8 mouse cellular contexts compared by ENCODE assay signal in the genomic region with DNA sequence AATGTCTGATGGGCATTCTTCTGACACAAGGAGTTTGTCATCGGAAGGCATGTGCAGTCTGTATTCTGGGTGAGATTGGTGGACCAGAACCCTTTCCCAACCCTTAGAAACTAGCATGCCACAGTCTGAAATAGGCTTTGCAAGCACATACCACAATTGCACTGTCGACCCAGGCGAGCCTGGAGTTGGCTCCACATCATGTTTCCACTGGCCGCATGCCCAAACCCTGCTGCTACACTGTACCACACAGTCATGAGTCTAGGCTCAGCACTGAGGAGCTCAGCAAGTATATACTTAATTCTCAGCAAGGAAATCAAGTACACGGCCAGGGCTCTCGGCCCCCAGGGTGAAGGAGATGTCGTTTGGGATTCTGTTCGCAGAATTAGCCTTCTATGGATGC.
DNase-seq lines count a peak whose midpoint lies in the region; ATAC-seq and TF ChIP-seq lines count a peak whose summit lies in the region.

No protein-coding gene starts in this region.

- WGBS in midbrain, embryonic 11.5 days, result 93% methylated on average over 8 of the region's 8 CpGs
- WGBS in midbrain, embryonic 15.5 days, result 71% methylated on average over 8 of the region's 8 CpGs
- 92% methylated on average over 8 of the region's 8 CpGs for WGBS in thymus, adult 2 months

- H3K79me2 ChIP-seq in myocyte (ENCODE audit: control insufficient read depth, insufficient read depth), result no peaks in the 10 kb centered on the region

- H3K27ac ChIP-seq in midbrain, embryonic 11.5 days (ENCODE audit: low read depth, low read length), result no peak overlapping the region
- no peak overlapping the region for H3K27ac ChIP-seq in midbrain, embryonic 15.5 days
- no peak overlapping the region for H3K27ac ChIP-seq in thymus, adult 2 months (ENCODE audit: control insufficient read depth, insufficient read depth, low read length)

- ATAC-seq in midbrain, embryonic 11.5 days (ENCODE audit: low FRiP score), result no peak
- no peak for ATAC-seq in midbrain, embryonic 15.5 days (replicated peaks)

- H3ac ChIP-seq in myocyte (ENCODE audit: control insufficient read depth, insufficient read length), result no peak overlapping the region

- no peak overlapping the region for H3K4me2 ChIP-seq in midbrain, embryonic 11.5 days
- no peak overlapping the region for H3K4me2 ChIP-seq in midbrain, embryonic 15.5 days
- H3K4me2 ChIP-seq in myocyte (ENCODE audit: low read depth), result peak overlapping the region; percentile 53

- no peaks in the 10 kb centered on the region for H3K27me3 ChIP-seq in midbrain, embryonic 11.5 days (ENCODE audit: control insufficient read depth, insufficient read depth, low read length)
- no peaks in the 10 kb centered on the region for H3K27me3 ChIP-seq in midbrain, embryonic 15.5 days (replicated peaks)
- no peaks in the 10 kb centered on the region for H3K27me3 ChIP-seq in myocyte (ENCODE audit: control insufficient read depth, insufficient read depth, insufficient read length)
- no peaks in the 10 kb centered on the region for H3K27me3 ChIP-seq in thymus, adult 2 months (ENCODE audit: control insufficient read depth, insufficient read depth, low read length)

- no peak overlapping the region for H3K9ac ChIP-seq in midbrain, embryonic 11.5 days (ENCODE audit: low read length)
- no peak overlapping the region for H3K9ac ChIP-seq in midbrain, embryonic 15.5 days

- no peak for TF ChIP-seq POLR2A in myocyte (IDR thresholded peaks at IDR 0.05; ENCODE audit: insufficient read length, low read depth)
- no peak for TF ChIP-seq POLR2A in thymus, adult 2 months (IDR thresholded peaks at IDR 0.05; ENCODE audit: control insufficient read depth, extremely low read depth, insufficient read depth, low read length, poor library complexity)

- no peaks in the 10 kb centered on the region for H3K9me3 ChIP-seq in midbrain, embryonic 11.5 days (ENCODE audit: control insufficient read depth, low read length)
- H3K9me3 ChIP-seq in midbrain, embryonic 15.5 days, result no peaks in the 10 kb centered on the region

- DNase-seq in midbrain, embryonic 11.5 days (ENCODE audit: low spot score, missing footprints), result peak; percentile 26
- peak; percentile 78 for DNase-seq in cerebellum, adult 11 months
- peak; percentile 87 for DNase-seq in gastrocnemius, postnatal 14 days
- peak; percentile 91 for DNase-seq in kidney, postnatal 10 days
- no peak for DNase-seq in spleen, postnatal 4 days (ENCODE audit: low spot score in 2 of 2)
- DNase-seq in thymus, adult 2 months, result no peak

- intact Hi-C loops in gastrocnemius, postnatal 14 days (cut with DNase I; ENCODE audit: low total_unique reads), result no loop called here

- H3K4me3 ChIP-seq in midbrain, embryonic 11.5 days (ENCODE audit: low read depth, low read length), result no peak overlapping the region
- H3K4me3 ChIP-seq in midbrain, embryonic 15.5 days, result no peak overlapping the region
- H3K4me3 ChIP-seq in myocyte, result no peak overlapping the region
- no peak overlapping the region for H3K4me3 ChIP-seq in thymus, adult 2 months (ENCODE audit: control insufficient read depth, insufficient read depth, low read length)

- TF ChIP-seq CTCF in thymus, adult 2 months (IDR thresholded peaks at IDR 0.05; ENCODE audit: borderline replicate concordance, control insufficient read depth, extremely low read depth, insufficient read depth, low read length, poor library complexity), result no peak

- H3K4me1 ChIP-seq in midbrain, embryonic 11.5 days (ENCODE audit: control insufficient read depth, insufficient read depth, low read length), result no peaks in the 10 kb centered on the region
- H3K4me1 ChIP-seq in midbrain, embryonic 15.5 days, result no peaks in the 10 kb centered on the region
- H3K4me1 ChIP-seq in thymus, adult 2 months (replicated peaks; ENCODE audit: control insufficient read depth, insufficient read depth, low read length), result no peaks in the 10 kb centered on the region

- H3K36me3 ChIP-seq in midbrain, embryonic 11.5 days (ENCODE audit: control insufficient read depth, insufficient read depth, low read length), result no peaks in the 10 kb centered on the region
- H3K36me3 ChIP-seq in midbrain, embryonic 15.5 days (replicated peaks), result no peaks in the 10 kb centered on the region
- H3K36me3 ChIP-seq in myocyte (ENCODE audit: control insufficient read depth, insufficient read depth), result no peaks in the 10 kb centered on the region
- no peaks in the 10 kb centered on the region for H3K36me3 ChIP-seq in thymus, adult 2 months (ENCODE audit: control insufficient read depth, insufficient read depth, low read length)

TF ChIP-seq in myocyte, 11 proteins besides CTCF, POLR2A, EP300 and RAD21:
- TF ChIP-seq MYOD1 (IDR thresholded peaks at IDR 0.05; ENCODE audit: control insufficient read depth in 1 of 3, insufficient read length in 2 of 3, low read depth in 2 of 3), result peak in 1 of 3 experiments; percentile 20
- TF ChIP-seq TCF12 (IDR thresholded peaks at IDR 0.05; ENCODE audit: insufficient read depth, poor library complexity, severe bottlenecking), result no peak
- TF ChIP-seq CEBPB (IDR thresholded peaks at IDR 0.05; ENCODE audit: insufficient read depth, poor library complexity, severe bottlenecking), result peak; percentile 68; the same call in 1 of the 2 replicates
- peak; percentile 59 for TF ChIP-seq MAX (IDR thresholded peaks at IDR 0.05; ENCODE audit: low read depth)
- peak in 1 of 3 experiments; percentile 21 for TF ChIP-seq MYOG (IDR thresholded peaks at IDR 0.05; ENCODE audit: control insufficient read depth in 1 of 3, insufficient read depth in 1 of 3, insufficient read length in 2 of 3, low read depth in 2 of 3)

Comparison
In these comparisons a context has a peak if more than half of its experiments do, and no peak if none do; other contexts are left out.
1. DNase-seq: peak in midbrain, embryonic 11.5 days (single experiment), cerebellum, adult 11 months (single experiment), gastrocnemius, postnatal 14 days (single experiment) and kidney, postnatal 10 days (single experiment); none in spleen, postnatal 4 days (0 of 2) and thymus, adult 2 months (single experiment).